Mouse (Mus musculus): ENCODE results near the gene Atf1. TPM values are rescaled to one million over a fixed set of nuclear protein-coding genes. Genes with fewer than 3 reads are reported as not detected.

The Atf1 gene
- total and polyA plus RNA-seq, 3 experiments: 41.8 to 854 (median 183) TPM

DNA sequence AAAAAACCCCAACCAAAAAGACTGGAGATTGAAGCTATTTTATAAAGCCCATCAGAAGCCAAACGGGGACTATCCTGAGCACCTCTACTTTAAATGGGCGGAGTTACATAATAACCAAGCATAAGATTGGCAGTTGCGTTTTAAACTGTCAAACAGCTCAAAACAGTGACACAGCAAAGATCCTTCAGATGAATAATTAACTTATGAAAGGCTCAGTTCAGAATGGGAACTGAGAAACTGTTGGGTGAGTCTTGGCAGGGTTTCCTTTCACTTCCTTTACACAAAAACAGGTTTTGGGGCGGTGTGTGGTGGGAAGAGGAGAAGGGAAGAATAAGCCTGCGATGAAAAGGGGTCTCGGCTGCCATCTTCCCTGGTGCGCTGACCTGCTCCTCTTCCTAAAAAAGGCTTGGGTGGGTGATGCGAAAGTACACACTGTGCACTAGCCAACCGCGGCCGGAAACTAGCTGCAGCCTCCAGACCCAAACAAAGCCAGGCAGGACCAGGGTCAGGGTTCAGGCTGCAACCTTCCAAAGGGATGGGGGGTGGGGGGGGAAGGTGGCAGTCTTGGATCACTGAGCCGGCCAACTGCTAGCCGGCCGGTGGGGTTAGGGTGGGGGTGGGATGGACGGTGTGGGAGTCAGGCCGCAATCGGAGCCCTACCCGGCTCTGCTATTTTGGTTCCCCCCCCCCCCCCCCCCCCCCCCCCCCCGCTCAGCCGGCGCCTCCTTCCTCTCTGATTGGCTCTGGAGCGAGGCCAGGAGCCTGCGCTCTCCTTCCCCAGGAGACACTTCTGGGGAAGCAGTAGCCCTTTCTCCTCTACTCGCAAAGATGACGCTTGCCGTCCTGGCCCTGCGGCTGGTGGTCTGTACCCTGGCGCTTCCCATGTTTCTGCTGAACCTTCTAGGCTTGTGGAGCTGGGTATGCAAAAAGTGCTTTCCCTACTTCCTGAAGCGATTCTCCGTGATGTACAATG, 76.7 kb downstream of the Atf1 start, which contains the start of gene Mettl7a1 (continued):
- no peak for TF ChIP-seq MEF2A (IDR thresholded peaks at IDR 0.05; ENCODE audit: extremely low read depth, insufficient replicate concordance, low read depth, low read length, poor library complexity, severe bottlenecking)

DNA sequence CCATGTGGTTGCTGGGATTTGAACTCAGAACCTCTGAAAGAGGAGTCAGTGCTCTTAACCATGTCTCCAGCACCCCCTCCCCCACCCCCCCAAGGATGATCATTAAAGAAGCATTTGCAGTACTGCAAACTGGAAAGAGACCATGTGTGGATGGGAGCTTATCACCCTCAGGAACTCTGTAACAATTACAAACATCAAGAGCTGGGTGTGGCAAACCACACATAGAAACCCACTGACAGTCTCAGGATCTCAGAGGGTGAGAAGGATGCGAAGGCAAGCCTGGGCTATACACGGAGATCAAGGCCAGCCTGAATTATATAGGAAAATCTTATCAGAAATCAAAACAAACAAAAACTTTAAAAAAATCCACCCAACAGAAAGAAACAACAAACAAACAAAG, 78.6 kb downstream of the Atf1 start:
- peaks cover 0 to 21% of the 10 kb centered on the region in 2 experiments; a peak in 2 of 4 replicates for H3K36me3 ChIP-seq (ENCODE audit: control insufficient read depth in 1 of 2, insufficient read depth in 2 of 2, low read length in 2 of 2)
- H3K27me3 ChIP-seq (ENCODE audit: control insufficient read depth in 1 of 2, insufficient read depth in 2 of 2, low read length in 2 of 2): no peaks in the 10 kb centered on the region
- peak overlapping the region; percentile 30; the same call in 1 of the 2 replicates for H3K27ac ChIP-seq (ENCODE audit: control insufficient read depth, low read depth, low read length)
- peak overlapping the region in 1 of 2 experiments; percentile 99; a peak in 2 of 4 replicates for H3K4me3 ChIP-seq (ENCODE audit: control insufficient read depth in 1 of 2, insufficient read depth in 1 of 2, low read depth in 2 of 2, low read length in 2 of 2)
- no peaks in the 10 kb centered on the region for H3K9me3 ChIP-seq (replicated peaks; ENCODE audit: insufficient read depth, low read length)
- peaks cover 19 to 22% of the 10 kb centered on the region in 2 experiments for H3K4me1 ChIP-seq (ENCODE audit: control insufficient read depth in 1 of 2, insufficient read depth in 2 of 2, low read length in 2 of 2)
- peaks cover 7% of the 10 kb centered on the region for H3K79me2 ChIP-seq (ENCODE audit: control insufficient read depth, insufficient read depth, low read length, poor library complexity)
- no peak overlapping the region; the same call in 1 of the 2 replicates for H3K9ac ChIP-seq (ENCODE audit: control insufficient read depth, low read depth, low read length, poor library complexity, severe bottlenecking)
- TF ChIP-seq KAT2A (conservative IDR thresholded peaks at IDR 0.05; ENCODE audit: low read depth, low read length): no peak
- TF ChIP-seq ELF1 (IDR thresholded peaks at IDR 0.05; ENCODE audit: low read depth, low read length): no peak
- no peak for TF ChIP-seq USF2 (IDR thresholded peaks at IDR 0.05; ENCODE audit: borderline replicate concordance in 1 of 2, insufficient read depth in 1 of 2, low read depth in 1 of 2, low read length in 2 of 2)
- peak; percentile 47; the same call in 1 of the 2 replicates for TF ChIP-seq ZMIZ1 (IDR thresholded peaks at IDR 0.05; ENCODE audit: low read depth, low read length)
- TF ChIP-seq CHD1 (IDR thresholded peaks at IDR 0.05; ENCODE audit: low read depth, low read length): no peak
- TF ChIP-seq GATA1 (IDR thresholded peaks at IDR 0.05; ENCODE audit: low read depth, low read length): 0 out of 2 replicates have a peak, but pooled peaks have one; percentile 15
- peak; percentile 51; the same call in 1 of the 2 replicates for TF ChIP-seq MXI1 (IDR thresholded peaks at IDR 0.05; ENCODE audit: low read depth, low read length)
- peak; percentile 67; the same call in 1 of the 2 replicates for TF ChIP-seq ETS1 (IDR thresholded peaks at IDR 0.05; ENCODE audit: low read depth, low read length)
- no peak for TF ChIP-seq TAL1 (IDR thresholded peaks at IDR 0.05; ENCODE audit: low read length)
- no peak for TF ChIP-seq SMC3 (IDR thresholded peaks at IDR 0.05; ENCODE audit: low read depth, low read length)
- no peak for TF ChIP-seq BHLHE40 (IDR thresholded peaks at IDR 0.05; ENCODE audit: borderline replicate concordance, low read depth, low read length)
- no peak for TF ChIP-seq MAZ (IDR thresholded peaks at IDR 0.05; ENCODE audit: low read depth, low read length)
- no peak for TF ChIP-seq MEF2A (IDR thresholded peaks at IDR 0.05; ENCODE audit: extremely low read depth, insufficient replicate concordance, low read depth, low read length, poor library complexity, severe bottlenecking)
- peak; percentile 59; the same call in 1 of the 2 replicates for TF ChIP-seq SIN3A (IDR thresholded peaks at IDR 0.05; ENCODE audit: low read length)
- peak in 1 of 2 experiments; percentile 25; a peak in 1 of 4 replicates for TF ChIP-seq EP300 (IDR thresholded peaks at IDR 0.05; ENCODE audit: low read depth in 1 of 2, low read length in 2 of 2)
- no peak for TF ChIP-seq ZKSCAN1 (IDR thresholded peaks at IDR 0.05; ENCODE audit: low read depth, low read length)
- TF ChIP-seq CTCF (IDR thresholded peaks at IDR 0.05 in 2 of 3, conservative IDR thresholded peaks at IDR 0.05 in 1 of 3; ENCODE audit: control insufficient read depth in 1 of 3, insufficient read depth in 1 of 3, low read depth in 2 of 3, low read length in 3 of 3, poor library complexity in 1 of 3, severe bottlenecking in 1 of 3): no peak
- TF ChIP-seq NRF1 (IDR thresholded peaks at IDR 0.05; ENCODE audit: insufficient read depth, low read depth, low read length, poor library complexity, severe bottlenecking): no peak
- TF ChIP-seq MAFK (IDR thresholded peaks at IDR 0.05; ENCODE audit: borderline replicate concordance, low read depth, low read length): no peak
- DNase-seq (ENCODE audit: low read depth, low spot score): peak; percentile 60

Measured in MEL (cell line).